Comparison of ENCODE assay signal across 14 mouse cellular contexts in the genomic region with DNA sequence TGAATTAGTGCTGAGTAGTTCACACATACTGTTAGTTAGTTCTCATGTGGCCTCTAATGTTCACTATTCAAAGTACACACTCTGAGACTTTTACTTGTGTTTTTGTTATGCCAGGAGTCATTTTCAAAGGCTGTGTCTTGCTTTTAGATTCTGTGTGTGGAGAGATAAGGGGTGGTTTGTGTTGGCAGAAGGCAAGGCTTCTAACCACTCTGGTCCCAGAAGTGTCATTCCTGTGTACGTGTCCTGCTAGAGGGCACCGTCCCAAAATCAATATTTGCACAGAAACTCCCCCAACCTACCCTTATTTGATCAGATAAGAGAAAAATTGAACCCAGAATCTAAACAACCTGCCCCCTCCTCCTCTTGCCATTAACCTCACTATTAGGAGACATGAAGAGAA.
"Had no signal": no experiment of that assay in that cellular context is flagged by ENCODE, and none has a peak within 500 bp of the region (broad histone marks: within the 10 kb centered on the region; RNA-seq: fewer than 3 reads in every experiment).

No protein-coding gene starts in this region.

- ATAC-seq: midbrain, embryonic 16.5 days had no signal

- H3K9me3 ChIP-seq: limb, embryonic 15.5 days; midbrain, embryonic 12.5 days; neural tube, embryonic 13.5 days had no signal

- H3K36me3 ChIP-seq: limb, embryonic 15.5 days; midbrain, embryonic 12.5 days; neural tube, embryonic 13.5 days had no signal

- DNase-seq: kidney, adult 11 months; kidney, adult 9 months; kidney, postnatal 36 days; layer of hippocampus, adult 9-11 months; layer of hippocampus, postnatal 36 days; lung, embryonic 14.5 days; retina, postnatal 1 day; right cerebral cortex, postnatal 4 days; spleen, adult 18-20 months had no signal

- H3K27me3 ChIP-seq: limb, embryonic 15.5 days; midbrain, embryonic 12.5 days had no signal

- H3K27ac ChIP-seq: kidney, postnatal 0 days; limb, embryonic 15.5 days; midbrain, embryonic 12.5 days; neural tube, embryonic 13.5 days had no signal

- H3K4me2 ChIP-seq: limb, embryonic 15.5 days; lung, embryonic 14.5 days; midbrain, embryonic 12.5 days; neural tube, embryonic 13.5 days had no signal

- H3K4me3 ChIP-seq: limb, embryonic 15.5 days; midbrain, embryonic 12.5 days; neural tube, embryonic 13.5 days had no signal

- H3K9ac ChIP-seq: limb, embryonic 15.5 days; lung, embryonic 14.5 days; midbrain, embryonic 12.5 days; neural tube, embryonic 13.5 days had no signal

- H3K4me1 ChIP-seq: limb, embryonic 15.5 days; midbrain, embryonic 12.5 days had no signal
